Mouse (Mus musculus) T-helper 1 cell (primary cell): Measurements from ENCODE around the gene Trcg1.

Experiments
- in situ Hi-C: fragments of 300-600 bp; cut with MboI, MseI; formaldehyde crosslinking; loops from one replicate; pipeline ENCODE4 v1.15.1; 2025; ENCODE audit warnings: high pct_unique_total_duplicates

The Trcg1 gene

DNA sequence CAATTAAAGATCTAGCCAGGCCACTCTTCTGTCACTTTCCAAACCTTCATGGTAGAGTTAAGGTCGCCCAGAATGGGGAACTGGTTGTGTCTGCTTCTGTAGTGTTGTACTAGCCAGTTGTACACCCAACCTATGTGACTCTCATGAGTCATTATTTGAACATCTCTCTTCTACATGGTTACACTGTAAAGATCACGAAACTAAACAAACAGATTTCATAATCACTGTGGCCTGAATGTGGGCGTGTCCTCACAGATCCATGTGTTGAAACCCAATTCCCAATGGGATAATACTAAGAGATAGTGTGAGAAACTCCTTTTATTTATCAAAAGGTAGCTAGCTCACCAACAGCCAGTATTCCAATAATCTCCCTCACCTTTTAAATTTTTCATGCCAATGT, 59.3 kb downstream of the Trcg1 start:
- in situ Hi-C loops = no loop called here

DNA sequence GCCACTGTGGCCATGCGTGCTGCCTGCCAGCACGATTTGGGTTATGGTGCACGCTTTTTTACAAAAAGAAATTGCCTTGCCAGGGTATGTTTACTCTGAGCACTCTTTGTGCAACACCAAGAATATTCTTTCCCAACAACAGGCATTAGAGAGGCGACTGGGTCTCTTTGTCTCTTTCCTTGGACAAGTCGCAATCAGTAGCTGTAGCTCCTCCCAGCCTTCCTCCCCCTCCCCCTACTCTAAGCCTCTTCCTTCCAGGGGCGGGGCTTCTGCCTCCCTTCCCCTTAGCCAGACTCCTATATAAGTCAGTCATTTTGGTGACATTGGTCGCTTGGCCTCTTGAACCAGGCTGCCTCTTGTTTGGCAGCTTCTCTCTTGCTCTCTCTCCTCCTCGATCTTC, 59.9 kb downstream of the Trcg1 start:
- in situ Hi-C loops = no loop called here

DNA sequence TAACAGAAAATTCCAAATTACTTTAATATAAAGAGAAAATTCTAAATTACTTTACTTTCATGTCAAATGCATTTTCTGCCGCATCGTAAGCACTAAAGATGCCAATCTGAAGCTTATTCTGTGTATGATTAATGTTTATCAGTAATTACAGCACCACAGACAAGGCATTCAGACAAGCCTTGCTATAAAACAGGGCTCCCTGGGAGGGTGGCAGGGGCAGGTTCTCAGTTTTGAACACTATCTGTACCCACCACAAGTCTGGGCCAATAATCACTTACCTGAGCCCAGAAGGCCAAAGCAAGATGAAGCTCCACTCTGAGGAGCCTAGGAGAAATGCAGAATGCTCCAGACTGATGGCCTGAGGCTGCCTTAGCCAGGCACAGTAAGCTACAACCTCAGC, 61.6 kb downstream of the Trcg1 start:
- in situ Hi-C loops = no loop called here
